In the genomic region with DNA sequence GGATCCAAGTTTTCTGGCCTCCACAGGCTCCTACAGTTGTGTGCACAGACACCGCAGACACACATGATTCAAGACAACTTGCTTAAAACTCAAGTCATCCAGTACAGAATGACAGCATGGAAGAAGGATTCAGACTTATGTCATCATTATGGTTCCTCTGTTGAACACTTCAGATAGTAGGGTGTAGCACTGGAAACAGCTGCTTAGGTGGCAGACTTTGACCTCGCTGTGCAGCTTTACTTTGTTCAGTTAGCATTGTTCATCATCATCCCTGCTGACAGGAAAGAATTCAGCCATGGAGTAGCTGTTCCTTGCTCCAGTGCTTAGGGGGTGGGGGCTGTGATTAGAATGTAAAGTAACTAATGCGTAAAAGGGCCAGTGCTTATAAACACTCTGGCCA, we compare ENCODE assay signal across 24 mouse cellular contexts. TPM values are rescaled to one million over a fixed set of nuclear protein-coding genes. Genes with fewer than 3 reads are reported as not detected.
"Had no signal": no experiment of that assay in that cellular context is flagged by ENCODE, and none has a peak within 500 bp of the region (broad histone marks: within the 10 kb centered on the region; RNA-seq: fewer than 3 reads in every experiment).

No protein-coding gene starts in this region.

- H3K4me3 ChIP-seq: lung, embryonic 15.5 days; megakaryocyte, embryonic 14.5 days; midbrain, embryonic 13.5 days; midbrain, embryonic 15.5 days; neural tube, embryonic 13.5 days; neural tube, embryonic 15.5 days had no signal

- DNase-seq: liver, postnatal 0 days; lung, adult 2 months; lung, postnatal 14 days; lung, postnatal 36 days; retina, postnatal 1 day; right cerebral cortex, adult 18-20 months; right cerebral cortex, postnatal 25 days; right cerebral cortex, postnatal 4 days; spleen, adult 18-20 months; thymus, adult 18-20 months; thymus, postnatal 14 days; thymus, postnatal 36 days had no signal

- H3K4me2 ChIP-seq: lung, embryonic 15.5 days; midbrain, embryonic 11.5 days; midbrain, embryonic 13.5 days; midbrain, embryonic 15.5 days; neural tube, embryonic 13.5 days; neural tube, embryonic 15.5 days had no signal

- H3K4me1 ChIP-seq: lung, embryonic 15.5 days; midbrain, embryonic 13.5 days; midbrain, embryonic 15.5 days; neural tube, embryonic 13.5 days; neural tube, embryonic 15.5 days had no signal

- ATAC-seq: liver, postnatal 0 days; lung, postnatal 0 days; midbrain, embryonic 13.5 days; midbrain, embryonic 15.5 days had no signal

- H3K27me3 ChIP-seq: lung, embryonic 15.5 days; megakaryocyte, embryonic 14.5 days; midbrain, embryonic 13.5 days; midbrain, embryonic 15.5 days; neural tube, embryonic 13.5 days; neural tube, embryonic 15.5 days had no signal

- H3K27ac ChIP-seq: lung, embryonic 15.5 days; macrophage; midbrain, embryonic 13.5 days; midbrain, embryonic 15.5 days; neural tube, embryonic 13.5 days; neural tube, embryonic 15.5 days had no signal

- H3K9ac ChIP-seq: liver, postnatal 0 days; lung, embryonic 15.5 days; midbrain, embryonic 13.5 days; midbrain, embryonic 15.5 days; neural tube, embryonic 13.5 days; neural tube, embryonic 15.5 days had no signal

- H3K9me3 ChIP-seq: lung, embryonic 15.5 days; megakaryocyte, embryonic 14.5 days; midbrain, embryonic 13.5 days; midbrain, embryonic 15.5 days; neural tube, embryonic 13.5 days; neural tube, embryonic 15.5 days had no signal

RNA-seq across cellular contexts. Expression of a gene that starts 17.1 kb away (rescaled TPM):
- total RNA-seq: megakaryocyte progenitor cell, adult 5-6 weeks; monocyte, adult 5-6 weeks had no signal
- polyA plus RNA-seq: lung, adult 2 months; macrophage; small intestine, adult 2 months had no signal
